Mouse (Mus musculus) heart, embryonic 14.5 days (tissue): ENCODE results near the gene 1810062G17Rik. TPM values are rescaled to one million over a fixed set of nuclear protein-coding genes. Genes with fewer than 3 reads are reported as not detected.

Experiments
- ATAC-seq: fragments of 200-750 bp; cut with Nextera tagmentation; 2 replicates; pipeline ENCODE4 v1.8.0; 2017; ENCODE audit warnings: low read depth, moderate TSS enrichment; ENCODE audit not compliant: insufficient number of reproducible peaks, insufficient read depth, low FRiP score
- H3K27ac ChIP-seq, 2 experiments: fragments of 200-500 bp in 1 of 2; fragments of 300-500 bp in 1 of 2; sonication (generic) in 1 of 2; replicated peaks in 1 of 2; 2 replicates each; pipeline ENCODE4 v1.5.1; 2012 to 2014; ENCODE audit warnings: low read depth in 2 of 2, low read length in 2 of 2, control low read depth in 1 of 2, mild to moderate bottlenecking in 1 of 2, mixed read lengths in 1 of 2; ENCODE audit not compliant: control insufficient read depth in 1 of 2, insufficient read depth in 1 of 2
- H3K27me3 ChIP-seq: fragments of 300-500 bp; sonication (generic); 2 replicates; pipeline ENCODE4 v1.6.1; 2014; ENCODE audit warnings: mild to moderate bottlenecking, low read length, control low read depth; ENCODE audit not compliant: control insufficient read depth, insufficient read depth
- H3K36me3 ChIP-seq: fragments of 300-500 bp; sonication (generic); 2 replicates; pipeline ENCODE4 v1.6.1; 2014; ENCODE audit warnings: mild to moderate bottlenecking, control low read depth, low read length, mixed read lengths; ENCODE audit not compliant: control insufficient read depth, insufficient read depth
- H3K4me1 ChIP-seq, 2 experiments: fragments of 200-500 bp in 1 of 2; fragments of 300-500 bp in 1 of 2; sonication (generic) in 1 of 2; 2 replicates each; pipeline ENCODE4 v1.6.1; 2012 to 2014; ENCODE audit warnings: low read length in 2 of 2, control low read depth in 1 of 2, mixed read lengths in 1 of 2; ENCODE audit not compliant: control insufficient read depth in 2 of 2, insufficient read depth in 2 of 2
- H3K4me2 ChIP-seq: fragments of 300-500 bp; sonication (generic); 2 replicates; pipeline ENCODE4 v1.6.1; 2014; ENCODE audit warnings: mild to moderate bottlenecking, low read length
- H3K4me3 ChIP-seq, 2 experiments: fragments of 200-500 bp in 1 of 2; fragments of 300-500 bp in 1 of 2; sonication (generic) in 1 of 2; 2 replicates each; pipeline ENCODE4 v1.5.1; 2012 to 2014; ENCODE audit warnings: low read length in 2 of 2, mild to moderate bottlenecking in 2 of 2, control low read depth in 1 of 2, low read depth in 1 of 2, moderate library complexity in 1 of 2; ENCODE audit not compliant: control insufficient read depth in 1 of 2, insufficient read depth in 1 of 2
- H3K9ac ChIP-seq: fragments of 300-500 bp; sonication (generic); 2 replicates; pipeline ENCODE4 v1.6.1; 2014; ENCODE audit warnings: mild to moderate bottlenecking, low read length
- H3K9me3 ChIP-seq: fragments of 300-500 bp; sonication (generic); 2 replicates; pipeline ENCODE4 v1.6.1; 2016; ENCODE audit warnings: low read length, control low read depth; ENCODE audit not compliant: control insufficient read depth
- WGBS: fragments of 180-500 bp; shearing (Covaris S2); extraction: QIAGEN DNeasy Blood & Tissue Kit; methylation state at CpG from one replicate; pipeline ENCODE4 v1.1.7; 2014; 5-methylcytosine and 5-hydroxymethylcytosine counted together
- polyA plus RNA-seq: library from polyadenylated mRNA; unstranded; fragments of >200 nt; fragmentation: Nextera tagmentation; extraction: Ambion mirVana; gene quantifications from 2 replicates; pipeline ENCODE4 v1.2.1, GENCODE M21; 2014

1810062G17Rik gene
- polyA plus RNA-seq, 1 experiment from 2014 or later: 1.4 TPM

DNA sequence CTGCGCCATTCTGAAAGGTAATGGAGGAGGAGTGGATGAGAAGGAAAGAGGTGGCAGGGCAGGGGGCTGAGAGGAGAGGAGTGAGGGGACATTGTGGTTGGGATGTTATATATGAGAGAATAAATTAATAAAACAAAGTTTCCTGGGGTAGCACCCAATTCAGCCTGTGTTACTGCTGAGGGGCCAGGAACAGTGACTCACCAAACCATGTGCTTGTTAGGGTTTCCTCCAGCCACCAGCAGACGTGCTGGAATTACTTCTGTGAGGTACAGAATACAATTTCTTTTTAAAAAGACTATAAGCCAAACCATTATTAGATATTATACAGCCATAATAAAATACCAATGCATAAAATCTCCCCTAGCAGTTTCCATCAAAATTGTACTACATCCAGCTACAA lies 18.9 kb downstream of the 1810062G17Rik start:
- H3K4me2 ChIP-seq: no peak overlapping the region
- peaks cover 0 to 4% of the 10 kb centered on the region in 2 experiments; a peak in 2 of 4 replicates for H3K4me1 ChIP-seq
- no peaks in the 10 kb centered on the region for H3K27me3 ChIP-seq
- ATAC-seq: no peak
- H3K9ac ChIP-seq: no peak overlapping the region
- no peak overlapping the region for H3K27ac ChIP-seq
- 79% methylated on average over 2 of the region's 2 CpGs for WGBS
- no peaks in the 10 kb centered on the region for H3K36me3 ChIP-seq
- no peak overlapping the region for H3K4me3 ChIP-seq
- no peaks in the 10 kb centered on the region for H3K9me3 ChIP-seq

DNA sequence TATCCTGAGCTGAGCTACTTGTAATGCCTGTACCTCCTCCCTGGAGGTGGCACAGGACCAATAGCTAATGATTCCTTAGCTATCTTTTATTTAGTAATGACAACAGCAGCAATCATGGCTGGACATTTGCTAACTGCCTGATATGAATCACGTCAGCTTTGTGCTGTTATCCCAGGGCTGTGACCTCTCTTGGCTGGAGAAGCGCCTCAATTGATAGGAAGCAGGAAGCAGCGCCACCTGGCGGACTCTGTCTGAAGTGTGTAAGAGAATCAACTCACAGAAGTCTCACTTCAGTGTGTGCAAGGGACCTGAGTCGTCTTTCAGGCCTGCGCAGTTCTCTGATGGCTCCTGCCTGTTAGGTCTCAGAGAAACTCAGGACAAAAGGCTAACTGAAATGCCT lies 19.7 kb downstream of the 1810062G17Rik start:
- Histone ChIP-seq H3K36me3 (no peaks in the 10 kb centered on the region), H3K9me3 (no peaks in the 10 kb centered on the region), H3K4me1 (peaks cover 0 to 4% of the 10 kb centered on the region in 2 experiments; a peak in 2 of 4 replicates), H3K4me3 (no peak overlapping the region), H3K4me2 (peak overlapping the region; percentile 30; the same call in 1 of the 2 replicates), H3K9ac (no peak overlapping the region), H3K27ac (no peak overlapping the region), H3K27me3 (no peaks in the 10 kb centered on the region)
- ATAC-seq: peak; percentile 28; the same call in 1 of the 2 replicates
- WGBS: 9% methylated on average over 6 of the region's 6 CpGs

DNA sequence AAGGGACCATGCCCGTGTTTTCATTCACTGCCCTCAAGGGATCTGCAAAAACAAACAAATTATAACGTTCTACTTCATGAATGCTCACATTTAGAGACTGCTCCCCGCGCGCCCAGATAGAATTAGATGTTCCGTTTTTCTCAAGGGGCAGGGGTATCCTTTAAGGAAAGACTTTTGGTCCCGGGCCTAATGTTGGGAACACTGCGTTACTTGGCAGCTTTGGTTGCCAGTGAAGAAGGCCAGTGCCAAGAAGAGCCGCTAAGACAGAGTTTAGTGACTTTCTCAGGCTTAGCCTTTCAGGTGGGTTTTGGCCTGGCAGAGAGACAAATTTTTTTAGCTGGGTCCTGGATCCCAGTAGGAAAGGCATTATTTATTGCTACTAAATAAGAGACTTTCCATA lies 20.5 kb downstream of the 1810062G17Rik start:
- Histone ChIP-seq H3K9ac (no peak overlapping the region), H3K36me3 (no peaks in the 10 kb centered on the region), H3K4me1 (peaks cover 0 to 2% of the 10 kb centered on the region in 2 experiments; a peak in 2 of 4 replicates), H3K4me3 (no peak overlapping the region), H3K9me3 (no peaks in the 10 kb centered on the region), H3K27me3 (no peaks in the 10 kb centered on the region), H3K4me2 (peak overlapping the region; percentile 4; the same call in 1 of the 2 replicates), H3K27ac (no peak overlapping the region)
- ATAC-seq: no peak
- WGBS: 79% methylated on average over 9 of the region's 9 CpGs

DNA sequence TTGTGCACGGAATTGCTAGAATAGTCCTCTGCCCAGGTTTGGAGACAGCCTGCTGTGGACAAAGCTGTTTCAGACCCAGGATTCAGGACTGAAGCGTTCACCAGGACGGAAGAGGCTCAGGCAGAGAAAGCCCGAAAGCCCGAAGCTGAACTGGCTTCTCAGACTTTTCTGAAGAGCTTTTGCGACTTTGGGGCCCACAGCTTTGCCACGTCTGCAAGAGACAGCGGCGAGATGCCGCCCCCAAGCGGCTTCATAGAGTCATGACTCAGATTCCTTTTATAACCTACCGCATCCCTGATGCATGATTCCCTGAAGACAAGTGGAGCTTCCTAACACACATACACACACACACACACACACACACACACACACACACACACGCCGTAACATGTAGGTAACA lies 21.0 kb downstream of the 1810062G17Rik start:
- Histone ChIP-seq H3K9ac (no peak overlapping the region), H3K27me3 (no peaks in the 10 kb centered on the region), H3K27ac (no peak overlapping the region), H3K4me3 (no peak overlapping the region), H3K4me1 (no peaks in the 10 kb centered on the region; a peak in 1 of 4 replicates), H3K9me3 (no peaks in the 10 kb centered on the region), H3K36me3 (no peaks in the 10 kb centered on the region), H3K4me2 (peak overlapping the region; percentile 4; the same call in 1 of the 2 replicates)
- peak; percentile 45; the same call in 1 of the 2 replicates for ATAC-seq
- 16% methylated on average over 14 of the region's 14 CpGs for WGBS

DNA sequence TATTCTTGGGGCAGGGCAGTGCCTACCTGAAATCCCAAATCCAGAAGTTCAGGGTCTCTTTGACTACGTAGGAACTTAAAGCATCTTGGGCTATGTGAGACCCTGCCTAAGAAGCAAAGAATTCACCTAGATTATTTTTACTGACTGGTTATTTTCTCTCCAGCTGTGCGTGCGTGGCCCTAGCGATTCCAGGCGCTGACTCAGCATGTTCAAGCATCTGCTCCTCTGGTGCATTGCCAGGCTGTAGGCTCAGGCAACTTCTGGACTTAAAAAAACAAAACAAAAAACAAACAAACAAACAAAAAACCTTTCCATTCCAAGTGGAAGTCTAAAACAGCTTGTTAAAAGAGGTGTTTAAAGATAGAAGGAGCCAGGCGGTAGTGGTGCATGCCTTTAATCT lies 22.5 kb downstream of the 1810062G17Rik start:
- no peak overlapping the region for H3K27ac ChIP-seq
- H3K4me3 ChIP-seq: no peak overlapping the region
- no peaks in the 10 kb centered on the region for H3K27me3 ChIP-seq
- H3K9ac ChIP-seq: no peak overlapping the region
- no peak overlapping the region for H3K4me2 ChIP-seq
- H3K4me1 ChIP-seq: no peaks in the 10 kb centered on the region; a peak in 1 of 4 replicates
- no peak for ATAC-seq
- H3K36me3 ChIP-seq: no peaks in the 10 kb centered on the region
- H3K9me3 ChIP-seq: no peaks in the 10 kb centered on the region
- WGBS: 87% methylated on average over 6 of the region's 6 CpGs

DNA sequence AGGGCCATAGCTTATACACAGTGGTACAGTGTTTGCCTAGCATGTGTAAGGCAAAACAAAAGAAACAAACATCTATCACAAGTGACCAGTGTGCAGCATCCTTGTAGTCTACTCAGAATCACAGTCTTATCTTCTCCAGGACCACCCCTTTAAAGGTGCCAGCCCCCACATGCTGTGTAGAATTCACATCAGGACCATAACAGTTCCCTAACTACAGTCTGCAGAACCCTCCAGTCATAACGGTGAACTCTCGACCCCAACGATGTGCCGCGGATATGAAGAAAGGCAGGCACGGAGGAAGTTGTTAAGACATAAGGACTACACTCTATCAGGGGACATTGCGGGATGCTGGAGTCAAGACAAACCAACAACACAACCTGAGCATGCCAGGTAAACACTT lies 23.7 kb downstream of the 1810062G17Rik start:
- Histone ChIP-seq H3K27ac (no peak overlapping the region), H3K27me3 (no peaks in the 10 kb centered on the region), H3K4me3 (no peak overlapping the region), H3K4me1 (no peaks in the 10 kb centered on the region), H3K9ac (no peak overlapping the region), H3K4me2 (no peak overlapping the region), H3K9me3 (no peaks in the 10 kb centered on the region), H3K36me3 (no peaks in the 10 kb centered on the region)
- 87% methylated on average over 7 of the region's 7 CpGs for WGBS
- ATAC-seq: no peak

DNA sequence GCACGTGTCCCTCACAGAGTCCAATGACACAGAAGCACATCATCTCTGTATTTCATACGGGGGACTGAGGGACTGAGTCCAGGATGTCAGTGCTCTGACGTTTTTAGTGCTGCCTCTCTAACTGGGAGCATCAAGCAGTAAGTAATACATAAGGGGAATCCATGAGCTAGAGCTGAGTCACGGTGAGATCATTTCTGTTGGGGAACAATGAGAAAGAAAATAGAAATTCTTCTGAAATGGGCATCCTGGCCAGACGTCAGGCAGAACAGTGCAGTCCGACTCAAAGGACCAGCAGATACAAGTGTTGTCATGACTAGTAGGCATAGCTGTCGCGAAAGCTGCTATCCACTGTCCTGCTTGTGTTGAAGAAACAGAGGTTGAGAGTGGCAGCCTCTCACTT lies 25.2 kb downstream of the 1810062G17Rik start:
- no peaks in the 10 kb centered on the region for H3K36me3 ChIP-seq
- ATAC-seq: no peak
- H3K27ac ChIP-seq: no peak overlapping the region
- no peak overlapping the region for H3K4me3 ChIP-seq
- H3K9me3 ChIP-seq: no peaks in the 10 kb centered on the region
- H3K9ac ChIP-seq: no peak overlapping the region
- H3K27me3 ChIP-seq: no peaks in the 10 kb centered on the region
- no peak overlapping the region for H3K4me2 ChIP-seq
- 71% methylated on average over 8 of the region's 8 CpGs for WGBS
- no peaks in the 10 kb centered on the region for H3K4me1 ChIP-seq

DNA sequence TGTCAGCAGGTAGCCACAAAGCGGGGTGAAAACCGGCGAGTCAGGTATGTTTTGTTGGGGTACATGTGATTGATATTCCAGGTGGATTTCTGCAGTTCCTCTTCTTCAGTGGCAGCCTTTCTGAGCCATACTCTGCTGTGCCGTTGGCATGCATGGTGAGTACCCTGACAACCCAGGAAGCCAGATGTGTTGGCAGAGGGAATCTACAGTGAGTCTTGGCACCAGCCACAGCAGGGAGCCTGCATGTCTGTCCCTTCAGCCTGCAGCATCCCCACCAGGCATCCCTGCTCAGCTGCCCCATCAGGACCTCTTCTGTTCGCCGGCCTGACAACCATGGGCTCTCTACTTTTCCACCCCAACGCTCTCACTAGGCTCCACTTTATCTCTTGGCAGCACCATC lies 25.8 kb downstream of the 1810062G17Rik start:
- Histone ChIP-seq H3K36me3 (no peaks in the 10 kb centered on the region), H3K27ac (no peak overlapping the region), H3K9me3 (no peaks in the 10 kb centered on the region), H3K4me2 (no peak overlapping the region), H3K9ac (no peak overlapping the region), H3K4me3 (no peak overlapping the region), H3K27me3 (no peaks in the 10 kb centered on the region), H3K4me1 (no peaks in the 10 kb centered on the region)
- 60% methylated on average over 7 of the region's 7 CpGs for WGBS
- no peak for ATAC-seq
